Mouse (Mus musculus) kidney, postnatal 4 days (tissue): ENCODE results near the gene Sh3bgrl3.
"Not testable (repeated sequence)": the region's sequence is repeated elsewhere in the genome, so short reads cannot be mapped to it uniquely, and the experiment has no call there.

Source experiments
- DNase-seq, 2 experiments: peaks; one replicate each; pipeline ENCODE4 v3.0.0; 2021; ENCODE audit warnings: mixed read lengths in 2 of 2

Sh3bgrl3 gene

DNA sequence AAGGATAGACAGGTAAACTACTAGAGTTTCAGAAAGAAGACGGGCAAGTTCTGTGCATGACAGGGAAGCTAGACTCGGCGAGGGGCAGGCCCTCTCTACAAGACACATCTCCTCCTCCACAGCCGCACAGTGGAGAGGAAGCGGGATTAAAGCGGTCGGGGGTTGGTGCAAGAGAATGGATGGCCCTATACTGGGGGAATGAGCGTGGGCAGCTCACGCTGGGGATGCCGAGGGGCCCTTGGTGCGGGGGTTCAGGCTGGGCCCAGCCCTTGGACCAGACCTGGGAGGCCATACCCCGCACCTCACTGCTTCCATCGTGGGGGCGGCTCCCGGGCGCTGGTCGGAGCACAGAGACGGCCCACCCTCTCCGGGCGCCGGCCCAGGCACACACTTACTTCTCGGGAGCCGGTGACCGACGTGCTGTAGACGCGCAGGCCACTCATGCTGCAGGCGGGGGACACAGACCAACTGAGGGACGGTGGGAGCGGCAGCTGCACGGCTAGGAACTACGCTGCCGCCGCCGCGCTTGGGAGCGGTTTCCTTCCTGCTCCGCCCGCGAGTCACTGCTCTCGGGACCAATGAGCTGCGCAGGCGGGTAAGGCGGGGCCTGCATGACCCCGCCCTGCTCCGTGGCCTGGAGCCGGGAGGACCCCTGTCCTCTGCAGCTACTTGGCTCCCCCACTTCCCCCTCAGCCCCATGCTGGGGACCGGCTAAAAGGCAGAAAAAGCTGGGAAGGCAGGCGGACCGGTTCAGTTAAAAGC is at the start of gene Sh3bgrl3:
Sh3bgrl3 (minus strand) TSS at position 569 of the 762 bp plus-strand sequence.
- DNase-seq, result peak; percentile 90 to 94

GRCm38 (mm10) chr4:134172391-134172790 is 43.8 kb upstream of the Sh3bgrl3 start:
- no peak for DNase-seq

DNA sequence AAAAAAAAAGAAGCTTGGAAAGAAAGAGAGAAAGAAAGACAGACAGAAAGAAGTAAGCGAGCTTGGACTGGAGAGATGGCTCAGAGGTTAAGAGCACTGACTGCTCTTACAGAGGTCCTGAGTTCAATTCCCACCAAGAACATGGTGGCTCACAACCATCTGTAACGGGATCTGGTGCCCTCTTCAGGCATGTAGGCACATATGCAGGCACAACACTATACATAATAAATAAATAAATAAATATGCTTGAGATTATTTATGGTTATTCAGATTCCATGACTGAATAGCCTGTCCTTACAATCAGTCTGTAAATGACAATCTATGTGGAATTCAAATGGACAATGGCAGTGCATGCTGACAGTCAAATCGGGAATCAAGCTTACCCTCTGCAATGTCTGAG is 38.3 kb upstream of the Sh3bgrl3 start:
- DNase-seq, result no peak

DNA sequence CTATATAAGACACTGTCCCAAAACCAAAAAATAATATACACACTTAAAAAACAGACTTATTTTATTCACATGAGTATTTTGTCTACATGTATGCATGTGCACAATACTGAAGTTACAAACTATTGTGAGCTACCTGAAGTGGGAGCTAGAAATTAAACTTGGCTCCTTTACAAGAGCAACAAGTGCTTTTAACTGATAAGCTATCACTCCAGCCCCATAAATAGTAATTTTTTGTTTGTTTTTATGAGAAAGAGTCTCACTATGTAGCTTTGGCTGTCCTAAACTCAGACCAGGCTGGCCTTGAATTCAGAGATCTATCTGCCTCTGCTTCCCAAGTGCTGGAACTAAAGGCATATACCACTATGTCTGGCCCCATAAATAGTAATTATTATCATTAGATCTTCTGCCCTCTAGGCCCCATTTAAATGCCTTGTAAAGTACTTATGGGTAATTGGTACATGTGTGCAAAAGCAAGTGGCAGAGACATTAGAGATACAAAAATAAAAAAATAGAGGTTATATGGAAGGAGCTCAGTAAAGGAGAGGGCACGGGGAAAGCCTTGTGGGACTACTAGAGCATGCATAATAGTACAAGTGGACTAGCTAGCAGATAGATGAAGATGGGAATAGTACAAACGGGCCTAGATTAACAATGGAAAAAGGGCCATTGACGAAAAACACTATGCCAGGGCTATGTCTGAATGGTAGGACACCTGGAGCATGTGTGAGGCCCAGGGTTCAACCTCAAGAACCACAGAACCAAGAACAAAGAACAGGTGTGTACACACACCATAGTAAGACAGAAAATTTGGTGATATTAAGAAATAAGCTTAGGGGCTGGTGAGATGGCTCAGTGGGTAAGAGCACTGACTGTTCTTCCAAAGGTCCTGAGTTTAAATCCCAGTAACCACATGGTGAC is 37.2 kb upstream of the Sh3bgrl3 start:
- DNase-seq, result no peak

DNA sequence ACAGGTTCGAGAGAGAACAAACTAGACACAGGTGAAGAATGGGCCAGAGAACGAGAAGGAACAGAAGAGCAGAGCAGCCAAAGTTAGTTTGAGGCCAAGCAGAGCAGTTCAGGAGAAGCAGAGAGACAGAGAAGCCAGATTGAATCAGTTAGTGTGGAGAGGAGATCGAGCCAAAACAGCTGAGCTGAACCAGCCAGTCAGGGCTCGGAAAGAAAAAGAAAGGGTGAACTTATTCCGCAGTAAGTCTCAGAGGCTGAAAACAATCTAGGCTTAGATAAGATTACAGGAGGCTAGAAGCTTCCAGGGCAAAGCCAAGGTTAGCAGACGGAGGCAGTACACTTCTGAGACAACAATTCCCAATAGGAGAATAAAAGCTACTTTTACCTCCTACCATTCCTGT is 36.4 kb upstream of the Sh3bgrl3 start:
- no peak for DNase-seq

DNA sequence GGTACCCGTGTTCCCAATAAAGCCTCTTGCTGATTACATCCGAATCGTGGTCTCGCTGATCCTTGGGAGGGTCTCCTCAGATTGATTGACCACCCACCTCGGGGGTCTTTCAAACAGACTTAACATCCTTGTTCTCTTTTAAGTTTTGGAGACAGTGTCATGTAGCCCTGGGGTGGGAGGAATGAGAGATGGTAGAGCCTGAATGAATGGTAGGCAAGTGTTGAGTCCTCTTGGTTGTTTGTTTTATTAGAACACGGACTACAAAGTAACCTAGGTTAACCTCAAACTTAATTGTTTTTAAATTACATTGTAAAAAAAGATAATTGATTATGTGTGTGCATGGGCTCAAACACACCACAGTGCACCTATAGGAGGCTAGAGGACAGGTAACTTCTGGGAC is 36.0 kb upstream of the Sh3bgrl3 start:
- DNase-seq, result no peak

DNA sequence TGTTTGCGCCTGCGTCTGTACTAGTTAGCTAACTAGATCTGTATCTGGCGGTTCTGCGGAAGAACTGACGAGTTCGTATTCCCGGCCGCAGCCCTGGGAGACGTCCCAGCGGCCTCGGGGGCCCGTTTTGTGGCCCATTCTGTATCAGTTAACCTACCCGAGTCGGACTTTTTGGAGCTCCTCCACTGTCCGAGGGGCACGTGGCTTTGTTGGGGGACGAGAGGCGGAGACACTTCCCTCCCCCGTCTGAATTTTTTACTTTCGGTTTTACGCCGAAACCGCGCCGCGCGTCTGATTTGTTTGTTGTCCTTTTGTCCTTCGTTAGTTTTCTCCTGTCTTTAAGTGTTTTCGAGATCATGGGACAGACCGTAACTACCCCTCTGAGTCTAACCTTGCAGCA is 31.5 kb upstream of the Sh3bgrl3 start:
- DNase-seq, result peak; percentile 40 to 62

DNA sequence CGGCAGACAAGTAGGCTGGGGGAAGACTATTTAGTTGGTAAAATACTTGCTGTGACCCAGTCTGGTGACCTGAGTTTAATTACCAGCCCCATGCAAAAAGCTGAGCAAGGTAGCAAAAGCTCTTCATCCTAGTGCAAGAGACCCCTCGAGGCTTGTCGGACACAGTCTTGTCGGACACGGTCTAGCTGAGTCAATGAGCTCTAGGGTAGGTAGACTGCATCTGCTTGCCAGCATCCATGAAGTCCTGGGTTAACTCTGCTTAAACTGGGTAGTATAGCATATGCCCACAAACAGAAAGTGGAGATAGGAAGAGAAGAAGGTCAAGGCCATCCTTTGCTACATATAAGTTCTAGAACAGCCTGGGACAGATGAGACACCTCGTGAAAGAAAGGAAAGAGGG is 30.2 kb upstream of the Sh3bgrl3 start:
- DNase-seq, result peak in 1 of 2 experiments; percentile 4

DNA sequence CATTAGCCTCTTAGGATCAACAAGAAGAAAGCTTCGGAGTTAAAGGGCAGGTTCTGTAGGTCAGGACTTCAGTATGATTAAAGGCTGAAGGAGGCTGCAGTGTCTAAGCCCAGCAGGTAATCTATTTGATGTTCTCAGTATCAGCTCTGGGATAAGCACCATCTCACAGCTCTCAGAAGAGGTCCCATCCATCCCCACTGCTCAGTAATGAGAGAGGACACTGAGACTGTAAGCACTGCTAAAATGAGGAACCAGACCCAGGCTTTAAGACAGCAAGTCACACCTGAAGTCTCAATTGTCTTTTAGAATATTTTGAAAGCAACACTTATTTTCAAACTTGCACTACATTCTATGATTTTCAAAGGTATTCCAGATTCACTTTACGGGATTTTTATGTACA is 29.0 kb upstream of the Sh3bgrl3 start:
- no peak for DNase-seq

DNA sequence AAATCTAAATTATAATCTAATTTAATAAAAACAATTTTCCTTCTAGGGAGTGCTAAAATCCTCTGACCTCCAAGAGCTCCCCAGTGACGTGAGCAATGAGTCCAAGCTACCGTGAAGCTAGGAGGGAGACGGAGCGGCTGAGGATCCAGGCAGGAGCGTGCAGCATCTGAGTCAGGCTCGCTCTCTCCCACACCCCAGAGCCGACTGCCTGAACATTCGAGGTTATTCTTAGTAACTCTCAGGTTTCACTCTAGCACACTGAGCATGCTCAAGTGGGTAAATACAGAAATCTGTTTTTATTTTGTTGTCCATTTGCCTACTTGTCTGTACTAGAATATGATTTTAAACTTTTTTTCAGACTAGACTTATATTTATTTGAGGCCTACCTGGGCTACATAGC is 28.2 kb upstream of the Sh3bgrl3 start:
- DNase-seq, result peak; percentile 12 to 33

GRCm38 (mm10) chr4:134155961-134156465 is 27.4 kb upstream of the Sh3bgrl3 start:
- no peak for DNase-seq

DNA sequence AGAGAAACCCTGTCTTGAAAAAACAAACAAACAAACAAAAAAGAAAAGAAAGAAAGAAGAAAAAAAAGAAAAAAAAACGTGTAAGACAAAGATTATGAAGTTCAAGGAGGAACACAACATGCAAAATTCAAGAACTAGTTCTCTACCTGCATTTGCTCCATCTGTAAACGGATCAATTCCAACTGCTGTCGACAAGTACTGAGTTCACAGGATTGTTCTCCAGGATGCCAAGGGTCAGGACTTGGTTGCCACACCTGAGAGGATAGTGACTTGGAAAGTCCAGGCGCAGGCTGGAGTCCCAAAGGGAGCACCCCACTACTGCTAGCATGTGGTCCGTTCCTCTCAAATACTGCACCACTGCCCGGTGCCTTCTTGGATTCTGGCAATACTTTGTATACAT is 26.9 kb upstream of the Sh3bgrl3 start:
- no peak for DNase-seq

DNA sequence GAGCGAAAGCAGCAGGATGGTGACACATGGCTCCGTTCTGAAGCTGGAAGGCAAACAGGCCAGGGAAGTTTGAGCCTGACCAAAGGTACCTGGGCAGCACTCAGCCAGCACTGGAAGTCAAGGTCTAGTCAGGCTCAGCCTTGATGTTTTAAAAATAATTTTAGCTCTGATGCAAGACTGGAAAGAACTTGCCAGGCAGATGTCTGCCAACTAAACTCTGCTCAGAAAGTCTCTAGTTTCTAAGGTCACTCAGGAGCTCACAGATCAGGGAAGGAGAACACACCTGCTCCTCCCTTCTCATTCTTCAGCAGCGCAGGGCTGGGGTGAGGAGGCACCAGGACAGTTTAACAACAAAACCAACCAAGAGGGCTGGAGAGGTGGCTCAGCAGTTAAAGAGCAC is 25.8 kb upstream of the Sh3bgrl3 start:
- no peak for DNase-seq

- DNase-seq, result no peak
These were observed 25.1 kb upstream of the Sh3bgrl3 start for GRCm38 (mm10) chr4:134153656-134154055.

DNA sequence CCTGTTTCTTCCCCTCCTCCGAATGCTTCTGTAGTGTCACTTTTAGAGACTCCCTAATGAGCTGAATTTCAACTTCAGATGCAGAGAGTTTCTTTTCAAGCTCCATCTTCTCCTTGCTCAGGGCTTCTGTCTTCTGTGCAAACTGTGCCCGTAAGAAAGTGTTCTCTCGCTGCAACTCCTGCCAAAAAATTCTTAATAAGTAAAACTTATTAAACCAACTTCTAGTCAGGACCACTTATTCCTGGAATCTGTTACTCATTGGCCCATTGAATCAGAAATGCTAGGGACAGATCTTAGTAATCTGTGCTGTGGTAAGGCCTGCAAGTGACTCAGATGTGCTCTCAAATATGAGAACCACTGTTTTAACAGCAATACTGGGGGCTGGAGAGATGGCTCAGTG is 23.5 kb upstream of the Sh3bgrl3 start:
- no peak for DNase-seq

- no peak for DNase-seq
These were observed 20.8 kb upstream of the Sh3bgrl3 start for GRCm38 (mm10) chr4:134149389-134149788.

DNA sequence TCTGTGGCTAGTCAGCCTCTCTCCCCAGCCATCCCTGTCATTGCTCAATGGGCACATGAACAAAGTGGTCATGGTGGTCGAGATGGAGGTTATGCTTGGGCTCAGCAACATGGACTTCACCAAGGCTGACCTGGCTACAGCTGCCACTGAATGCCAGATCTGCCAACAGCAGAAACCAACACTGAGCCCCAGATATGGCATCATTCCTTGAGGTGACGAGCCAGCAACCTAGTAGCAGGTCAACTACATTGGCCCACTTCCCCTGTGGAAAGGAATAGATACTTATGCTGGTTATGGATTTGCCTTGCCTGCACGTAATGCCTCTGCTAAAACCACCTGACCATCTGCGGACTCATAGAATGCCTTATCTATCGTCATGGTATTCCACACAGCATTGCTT is 15.7 kb upstream of the Sh3bgrl3 start:
- not testable (repeated sequence) for DNase-seq

- no peak for DNase-seq
These were observed 10.3 kb upstream of the Sh3bgrl3 start for GRCm38 (mm10) chr4:134138857-134139256.

DNA sequence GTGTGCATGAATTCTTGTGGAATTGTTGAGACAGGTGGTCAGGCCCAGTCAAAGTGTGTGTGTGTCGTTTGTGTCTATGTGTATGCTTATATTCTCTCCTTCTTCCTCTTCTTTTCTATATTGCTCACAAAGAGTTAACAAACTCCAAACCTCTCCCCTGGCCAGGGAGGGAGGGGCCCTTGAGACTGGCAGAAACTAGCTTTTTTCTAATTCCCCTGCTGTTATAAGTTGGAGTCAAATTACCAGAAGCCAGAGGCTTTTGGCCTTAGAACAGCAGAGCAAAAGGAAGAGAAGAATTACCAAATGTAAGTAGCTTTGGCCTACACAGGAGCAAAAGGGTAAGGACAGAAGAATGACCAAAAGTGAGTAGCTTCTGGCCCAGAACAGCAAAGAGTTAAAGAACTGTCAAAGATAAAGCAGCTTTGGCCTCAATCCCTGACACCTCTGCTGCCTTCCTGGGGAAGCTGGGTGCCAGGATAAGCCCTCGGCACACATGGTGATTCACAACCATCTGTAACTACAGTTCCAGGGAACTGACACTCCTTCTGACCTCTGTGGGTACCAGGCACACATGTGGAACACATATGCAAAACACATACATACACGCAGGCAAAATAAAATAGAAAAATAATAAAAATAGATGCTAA is 7.8 kb upstream of the Sh3bgrl3 start:
- DNase-seq, result no peak

- DNase-seq, result no peak
These were observed 4.0 kb upstream of the Sh3bgrl3 start for GRCm38 (mm10) chr4:134132519-134133095.

DNA sequence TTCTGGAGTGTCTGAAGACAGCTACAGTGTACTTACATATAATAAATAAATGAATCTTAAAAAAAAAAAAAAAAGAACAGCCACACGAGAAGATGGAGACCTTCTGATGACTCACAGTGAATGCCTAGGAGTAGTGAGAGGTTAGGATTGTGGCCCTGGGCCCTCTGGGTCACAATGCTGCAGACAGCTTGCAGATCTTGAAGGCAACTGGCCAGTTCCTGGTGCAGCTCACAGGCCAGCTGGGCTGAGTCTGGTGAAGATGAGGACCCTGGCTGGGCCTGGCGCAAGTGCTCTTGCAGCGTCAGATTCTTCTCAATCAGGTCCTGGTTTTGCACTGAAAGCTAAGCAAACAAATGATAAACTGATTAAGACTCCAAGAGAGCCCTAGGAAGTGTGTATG is 3.5 kb upstream of the Sh3bgrl3 start:
- DNase-seq, result no peak

DNA sequence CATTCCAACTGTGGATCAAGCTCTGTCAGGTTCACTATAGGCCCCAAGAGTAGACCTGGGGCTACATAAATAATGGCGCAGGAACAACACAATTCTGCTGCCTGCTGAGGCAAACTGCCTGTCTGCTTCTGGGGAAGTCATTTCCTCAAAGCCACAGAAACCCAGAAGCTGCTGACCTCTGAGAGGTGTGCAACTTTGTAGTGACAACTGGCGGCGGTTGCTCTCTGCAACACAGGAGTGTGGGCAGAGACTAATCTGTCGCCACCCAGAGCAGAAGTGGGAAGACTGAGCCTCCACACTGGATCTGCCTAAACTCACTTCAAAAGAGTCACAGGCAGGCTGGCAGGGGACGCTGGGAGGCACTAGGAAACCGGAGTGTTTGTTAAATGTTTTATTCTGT is 893 bp upstream of the Sh3bgrl3 start:
- no peak for DNase-seq

DNA sequence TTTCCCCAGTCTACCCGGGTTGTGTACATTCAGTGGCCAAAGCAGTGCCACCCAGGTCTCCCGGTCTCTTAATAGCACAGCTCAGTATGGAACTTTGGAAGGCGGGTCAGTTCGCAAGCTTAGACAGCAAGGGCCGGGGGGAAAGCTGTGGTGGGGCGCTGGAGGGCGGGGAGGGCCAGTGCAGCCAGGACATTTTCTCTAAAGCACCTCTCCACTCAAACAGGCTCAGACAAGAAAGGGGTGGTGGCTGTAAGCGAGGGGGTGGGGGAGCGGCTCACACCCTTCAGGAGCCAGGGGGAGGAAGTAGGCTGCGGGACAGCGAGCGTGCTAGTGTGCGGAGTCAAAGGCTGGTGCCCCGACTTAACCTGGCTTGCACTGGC is 384 bp upstream of the Sh3bgrl3 start:
- no peak for DNase-seq
